27 mouse cellular contexts compared by ENCODE assay signal in the genomic region with DNA sequence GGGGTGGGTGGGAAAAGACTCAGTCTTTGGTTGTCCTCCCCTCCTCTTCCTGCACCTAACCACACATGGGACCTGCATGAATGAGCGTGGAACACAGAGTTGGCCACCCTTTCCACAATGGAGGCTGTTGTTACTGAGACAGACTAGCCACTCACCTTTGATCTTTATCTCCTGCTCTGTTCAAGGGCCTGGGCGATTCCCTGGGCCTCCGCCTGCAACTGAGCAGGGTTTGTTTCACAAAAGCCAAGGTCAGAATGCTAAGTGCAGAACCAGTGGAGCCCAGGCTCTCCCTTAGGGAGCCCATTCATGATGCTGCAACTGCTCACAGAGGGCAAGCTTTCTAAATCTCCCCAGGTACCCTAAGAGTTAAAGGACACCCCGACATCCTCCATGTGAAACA.
A peak's percentile ranks its signal among the peaks of the same experiment; 100 is the strongest.
DNase-seq lines count a peak whose midpoint lies in the region; ATAC-seq and TF ChIP-seq lines count a peak whose summit lies in the region.
"Had no signal": no experiment of that assay in that cellular context is flagged by ENCODE, and none has a peak within 500 bp of the region (broad histone marks: within the 10 kb centered on the region; RNA-seq: fewer than 3 reads in every experiment).

No protein-coding gene starts in this region.

- peaks cover 48% of the 10 kb centered on the region for H3K4me1 ChIP-seq in hindbrain, embryonic 10.5 days (replicated peaks)
- peaks cover 10% of the 10 kb centered on the region; the same call in 1 of the 2 replicates for H3K4me1 ChIP-seq in hindbrain, embryonic 11.5 days (replicated peaks; ENCODE audit: control insufficient read depth, insufficient read depth, low read length)
- H3K4me1 ChIP-seq in lung, embryonic 14.5 days (ENCODE audit: insufficient read depth): no peaks in the 10 kb centered on the region
- H3K4me1 ChIP-seq in heart, adult 2 months (ENCODE audit: control insufficient read depth, insufficient read depth, low read length): no peaks in the 10 kb centered on the region

- H3K79me2 ChIP-seq in heart, adult 2 months (replicated peaks; ENCODE audit: control insufficient read depth, insufficient read depth, low read length): no peaks in the 10 kb centered on the region

- WGBS in hindbrain, embryonic 10.5 days: 36% methylated on average over 4 of the region's 4 CpGs
- 23% methylated on average over 4 of the region's 4 CpGs for WGBS in hindbrain, embryonic 11.5 days
- 38% methylated on average over 4 of the region's 4 CpGs for WGBS in lung, embryonic 14.5 days
- 58% methylated on average over 4 of the region's 4 CpGs for WGBS in heart, adult 2 months

- TF ChIP-seq EP300 in heart, adult 2 months (IDR thresholded peaks at IDR 0.05; ENCODE audit: insufficient read depth, low read depth, low read length): no peak

- H3K9ac ChIP-seq in hindbrain, embryonic 11.5 days (ENCODE audit: low read depth, low read length): no peak overlapping the region
- no peak overlapping the region for H3K9ac ChIP-seq in lung, embryonic 14.5 days
- H3K9ac ChIP-seq in heart, adult 2 months (ENCODE audit: low read depth, low read length): no peak overlapping the region
- H3K9ac ChIP-seq: embryonic facial prominence, embryonic 12.5 days; embryonic facial prominence, embryonic 15.5 days; forebrain, embryonic 12.5 days; forebrain, embryonic 15.5 days; intestine, embryonic 15.5 days had no signal

- H3K9me3 ChIP-seq in hindbrain, embryonic 10.5 days: no peaks in the 10 kb centered on the region
- no peaks in the 10 kb centered on the region for H3K9me3 ChIP-seq in hindbrain, embryonic 11.5 days (ENCODE audit: control insufficient read depth, low read length)
- no peaks in the 10 kb centered on the region for H3K9me3 ChIP-seq in lung, embryonic 14.5 days (ENCODE audit: low read depth, low read length)
- H3K9me3 ChIP-seq: embryonic facial prominence, embryonic 12.5 days; embryonic facial prominence, embryonic 15.5 days; forebrain, embryonic 12.5 days; forebrain, embryonic 15.5 days; G1E; intestine, embryonic 15.5 days had no signal

- no peak for DNase-seq in hindbrain, embryonic 10.5 days (ENCODE audit: low spot score)
- DNase-seq in hindbrain, embryonic 11.5 days (ENCODE audit: low spot score): no peak
- peak; percentile 19 for DNase-seq in lung, embryonic 14.5 days
- DNase-seq in lung, postnatal 4 days: no peak
- peak; percentile 84 for DNase-seq in ES-CJ7 (ENCODE audit: low read depth, low spot score)
- DNase-seq in ZHBTc4 (ENCODE audit: low read depth, low spot score): peak; percentile 84
- DNase-seq in heart, adult 2 months: no peak
- DNase-seq: adrenal gland, adult 8-10 months; adrenal gland, postnatal 25 days; cerebellum, adult 18-20 months; cerebellum, adult 9-10 months; cerebellum, postnatal 14 days; gastrocnemius, postnatal 10 days; gastrocnemius, postnatal 36 days; kidney, adult 11 months had no signal

- H3K4me3 ChIP-seq in hindbrain, embryonic 10.5 days: no peak overlapping the region
- no peak overlapping the region for H3K4me3 ChIP-seq in hindbrain, embryonic 11.5 days (ENCODE audit: low read depth, low read length)
- H3K4me3 ChIP-seq in lung, embryonic 14.5 days (ENCODE audit: low read depth, low read length): no peak overlapping the region
- no peak overlapping the region for H3K4me3 ChIP-seq in heart, adult 2 months
- H3K4me3 ChIP-seq: embryonic facial prominence, embryonic 12.5 days; embryonic facial prominence, embryonic 15.5 days; erythroblast, embryonic 14.5 days; forebrain, embryonic 12.5 days; forebrain, embryonic 15.5 days; intestine, embryonic 15.5 days had no signal

- no peak for TF ChIP-seq CTCF in lung, embryonic 14.5 days (IDR thresholded peaks at IDR 0.05; ENCODE audit: low read depth)
- no peak for TF ChIP-seq CTCF in heart, adult 2 months (IDR thresholded peaks at IDR 0.05)

- H3K27me3 ChIP-seq in hindbrain, embryonic 10.5 days (ENCODE audit: insufficient read depth, poor library complexity, severe bottlenecking): peaks cover 54% of the 10 kb centered on the region
- no peaks in the 10 kb centered on the region for H3K27me3 ChIP-seq in hindbrain, embryonic 11.5 days (ENCODE audit: control insufficient read depth, insufficient read depth, low read length)
- H3K27me3 ChIP-seq in lung, embryonic 14.5 days (ENCODE audit: insufficient read depth, low read length): no peaks in the 10 kb centered on the region
- H3K27me3 ChIP-seq in heart, adult 2 months (ENCODE audit: control insufficient read depth, insufficient read depth, low read length): peaks cover 2% of the 10 kb centered on the region; the same call in 1 of the 2 replicates

- ATAC-seq in hindbrain, embryonic 11.5 days (ENCODE audit: low FRiP score): no peak
- ATAC-seq in lung, embryonic 14.5 days (ENCODE audit: insufficient read depth): no peak; the same call in 1 of the 2 replicates
- no peak for ATAC-seq in monocyte, adult 5-6 weeks (replicated peaks; ENCODE audit: insufficient number of reproducible peaks, low FRiP score, low TSS enrichment, poor library complexity, severe bottlenecking)
- ATAC-seq: activated CD4-positive, CD25-positive, alpha-beta regulatory T cell, adult 4 months; forebrain, embryonic 15.5 days; hindbrain, embryonic 16.5 days; intestine, embryonic 15.5 days; Patski had no signal

- no peak overlapping the region for H3K4me2 ChIP-seq in hindbrain, embryonic 11.5 days (replicated peaks; ENCODE audit: low read depth, low read length)
- no peak overlapping the region for H3K4me2 ChIP-seq in lung, embryonic 14.5 days
- H3K4me2 ChIP-seq: embryonic facial prominence, embryonic 12.5 days; embryonic facial prominence, embryonic 15.5 days; forebrain, embryonic 12.5 days; forebrain, embryonic 15.5 days; heart, embryonic 11.5 days; intestine, embryonic 15.5 days had no signal

- intact Hi-C loops in heart, adult 2 months (cut with DNase I): no loop called here

- H3K36me3 ChIP-seq in hindbrain, embryonic 10.5 days: no peaks in the 10 kb centered on the region
- no peaks in the 10 kb centered on the region for H3K36me3 ChIP-seq in hindbrain, embryonic 11.5 days (ENCODE audit: control insufficient read depth, insufficient read depth, low read length)
- H3K36me3 ChIP-seq in lung, embryonic 14.5 days (ENCODE audit: insufficient read depth): no peaks in the 10 kb centered on the region
- no peaks in the 10 kb centered on the region for H3K36me3 ChIP-seq in heart, adult 2 months (ENCODE audit: control insufficient read depth, insufficient read depth, low read length)
- H3K36me3 ChIP-seq: embryonic facial prominence, embryonic 12.5 days; embryonic facial prominence, embryonic 15.5 days; forebrain, embryonic 12.5 days; forebrain, embryonic 15.5 days; G1E; intestine, embryonic 15.5 days had no signal

- no peak for TF ChIP-seq POLR2A in heart, adult 2 months (IDR thresholded peaks at IDR 0.05; ENCODE audit: insufficient read depth, low read depth, low read length)

- H3K27ac ChIP-seq in hindbrain, embryonic 10.5 days: peak overlapping the region; percentile 50
- H3K27ac ChIP-seq in hindbrain, embryonic 11.5 days (ENCODE audit: low read depth, low read length): no peak overlapping the region
- peak overlapping the region; percentile 12; the same call in 1 of the 2 replicates for H3K27ac ChIP-seq in lung, embryonic 14.5 days (ENCODE audit: low read depth)
- no peak overlapping the region for H3K27ac ChIP-seq in heart, adult 2 months
- H3K27ac ChIP-seq: embryonic facial prominence, embryonic 12.5 days; embryonic facial prominence, embryonic 15.5 days; forebrain, embryonic 12.5 days; forebrain, embryonic 15.5 days; intestine, embryonic 15.5 days had no signal

Comparison
In these comparisons a context has a peak if more than half of its experiments do, and no peak if none do; other contexts are left out.
1. DNase-seq: peak in lung, embryonic 14.5 days (single experiment), ES-CJ7 (single experiment) and ZHBTc4 (single experiment); none in hindbrain, embryonic 10.5 days (single experiment), hindbrain, embryonic 11.5 days (single experiment), lung, postnatal 4 days (0 of 2) and heart, adult 2 months (0 of 2).
2. H3K27ac ChIP-seq: peak in hindbrain, embryonic 10.5 days (single experiment) and lung, embryonic 14.5 days (single experiment); none in hindbrain, embryonic 11.5 days (single experiment) and heart, adult 2 months (single experiment).